Mouse (Mus musculus) urinary bladder, postnatal 14 days (tissue): ENCODE measurements around the gene Tjp2.
"Not testable (repeated sequence)": the region's sequence is repeated elsewhere in the genome, so short reads cannot be mapped to it uniquely, and the experiment has no call there.

Experiments used
- DNase-seq: peaks from one replicate; pipeline ENCODE4 v3.0.0; 2021; ENCODE audit warnings: low spot score

The Tjp2 gene

GRCm38 (mm10) chr19:24224500-24225304, at the start of gene Tjp2:
TSS of gene Tjp2 (minus strand) at chr19:24225030.
- DNase-seq = peak; percentile 78

- no peak for DNase-seq
Measured at GRCm38 (mm10) chr19:24274281-24274680, 49.5 kb upstream of the Tjp2 start.

- peak; percentile 88 for DNase-seq
Measured at GRCm38 (mm10) chr19:24271746-24272426, 47.1 kb upstream of the Tjp2 start.

- DNase-seq = peak; percentile 31
Measured at GRCm38 (mm10) chr19:24271326-24271725, 46.5 kb upstream of the Tjp2 start.

- DNase-seq = no peak
Measured at GRCm38 (mm10) chr19:24268531-24268930, 43.7 kb upstream of the Tjp2 start.

- DNase-seq = peak; percentile 26
Measured at GRCm38 (mm10) chr19:24266046-24266830, 41.4 kb upstream of the Tjp2 start.

- DNase-seq = peak; percentile 89
Measured at GRCm38 (mm10) chr19:24264991-24265390, 40.2 kb upstream of the Tjp2 start.

- no peak for DNase-seq
Measured at GRCm38 (mm10) chr19:24262736-24263135, 37.9 kb upstream of the Tjp2 start.

- peak; percentile 36 for DNase-seq
Measured at GRCm38 (mm10) chr19:24259390-24260351, 34.8 kb upstream of the Tjp2 start.

- no peak for DNase-seq
Measured at GRCm38 (mm10) chr19:24258368-24258767, 33.5 kb upstream of the Tjp2 start.

- DNase-seq = no peak
Measured at GRCm38 (mm10) chr19:24257962-24258361, 33.1 kb upstream of the Tjp2 start.

GRCm38 (mm10) chr19:24253657-24254260, 28.9 kb upstream of the Tjp2 start:
- DNase-seq = no peak

GRCm38 (mm10) chr19:24251869-24252268, 27.0 kb upstream of the Tjp2 start:
- no peak for DNase-seq

- no peak for DNase-seq
Measured at GRCm38 (mm10) chr19:24243340-24243739, 18.5 kb upstream of the Tjp2 start.

- DNase-seq = no peak
Measured at GRCm38 (mm10) chr19:24241799-24242546, 17.1 kb upstream of the Tjp2 start.

- no peak for DNase-seq
Measured at GRCm38 (mm10) chr19:24241271-24241670, 16.4 kb upstream of the Tjp2 start.

- no peak for DNase-seq
Measured at GRCm38 (mm10) chr19:24238011-24238410, 13.2 kb upstream of the Tjp2 start.

GRCm38 (mm10) chr19:24232356-24232755, 7.5 kb upstream of the Tjp2 start:
- not testable (repeated sequence) for DNase-seq

GRCm38 (mm10) chr19:24225305-24225696, 471 bp upstream of the Tjp2 start:
- peak; percentile 89 for DNase-seq

- peak; percentile 23 for DNase-seq
Measured at GRCm38 (mm10) chr19:24223851-24224251, 979 bp downstream of the Tjp2 start.
